Mouse (Mus musculus): ENCODE results near the gene Apool. TPM values are rescaled to one million over a fixed set of nuclear protein-coding genes. Genes with fewer than 3 reads are reported as not detected.

The Apool gene
- 7.9 and 12.6 TPM in 2 replicates for polyA plus RNA-seq (2011; ENCODE audit: insufficient read depth, insufficient read length, low replicate concordance, missing spikeins)

DNA sequence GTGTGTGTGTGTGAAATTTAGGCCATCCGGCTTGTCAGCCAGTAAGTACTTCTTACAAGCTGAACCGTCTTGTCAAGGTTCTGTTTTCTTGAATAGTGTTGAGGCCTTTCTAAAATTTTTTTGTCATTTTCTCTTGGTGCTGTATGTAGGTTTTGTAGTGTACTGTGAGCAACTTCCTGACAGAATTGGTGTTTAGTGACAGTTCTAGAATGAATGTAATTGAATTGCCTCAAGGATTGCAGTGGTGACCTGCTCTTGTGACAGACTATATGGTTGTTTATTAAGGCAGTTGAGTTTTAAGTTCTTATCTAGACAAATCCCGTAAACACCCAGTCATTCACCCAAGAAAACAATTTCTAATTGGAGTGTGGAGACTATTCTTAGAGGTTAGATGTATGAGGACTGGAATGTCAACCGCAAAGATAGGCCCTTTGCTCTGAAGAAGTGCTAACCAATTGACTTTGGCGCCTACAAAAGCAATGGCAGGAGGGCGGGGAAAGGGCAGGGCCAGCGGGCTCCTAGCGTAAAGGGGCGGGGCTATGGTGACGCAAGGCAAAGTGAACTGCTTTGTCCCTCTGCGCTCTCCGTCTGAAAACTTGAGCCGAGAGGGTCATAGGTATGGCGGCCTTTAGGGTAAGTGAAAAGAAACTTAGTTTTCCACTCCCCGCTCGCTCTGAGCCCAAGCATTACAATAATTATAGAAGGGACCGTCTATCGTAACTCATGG is at the start of gene Apool:
Gene Apool, plus strand, starts transcription at position 531 of the 727 bp plus-strand sequence.
- no peak for TF ChIP-seq CTCF (IDR thresholded peaks at IDR 0.05; ENCODE audit: control insufficient read depth, insufficient read depth, low read length)
- no peak for TF ChIP-seq POLR2A (IDR thresholded peaks at IDR 0.05; ENCODE audit: borderline replicate concordance, control insufficient read depth, low read depth, low read length)
- H3K4me1 ChIP-seq (ENCODE audit: control insufficient read depth, insufficient read depth, low read length): no peaks in the 10 kb centered on the region
- H3K4me3 ChIP-seq (replicated peaks; ENCODE audit: control insufficient read depth, low read depth, low read length): peak within 1 kb of the TSS; percentile 82
- 22% methylated on average over 18 of the region's 18 CpGs for WGBS
- H3K27ac ChIP-seq (ENCODE audit: control insufficient read depth, insufficient read depth, low read depth, low read length, poor library complexity): no peak within 1 kb of the TSS

DNA sequence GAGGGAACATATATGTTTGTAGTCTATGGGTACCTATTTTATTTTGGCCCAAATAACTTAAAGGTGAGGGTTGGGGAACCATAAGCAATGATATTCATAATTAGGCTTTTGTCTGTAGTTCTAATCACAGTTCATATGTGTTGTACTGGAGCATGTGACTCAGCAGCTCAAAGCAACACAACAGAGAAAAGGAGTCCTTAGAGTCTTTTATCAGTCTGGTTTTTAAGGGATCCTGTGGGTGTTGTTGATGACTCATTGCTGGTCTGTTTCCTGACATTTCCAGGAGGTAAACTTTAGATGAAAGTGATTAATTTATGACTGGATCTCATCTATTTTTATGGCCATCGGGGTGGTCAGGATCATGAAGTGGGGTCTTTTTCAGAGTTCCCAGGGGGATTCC is 37.6 kb upstream of the Apool start:
- WGBS: 39% methylated on average over 1 of the region's 1 CpGs
- no peaks in the 10 kb centered on the region for H3K4me1 ChIP-seq (ENCODE audit: control insufficient read depth, insufficient read depth, low read length)

DNA sequence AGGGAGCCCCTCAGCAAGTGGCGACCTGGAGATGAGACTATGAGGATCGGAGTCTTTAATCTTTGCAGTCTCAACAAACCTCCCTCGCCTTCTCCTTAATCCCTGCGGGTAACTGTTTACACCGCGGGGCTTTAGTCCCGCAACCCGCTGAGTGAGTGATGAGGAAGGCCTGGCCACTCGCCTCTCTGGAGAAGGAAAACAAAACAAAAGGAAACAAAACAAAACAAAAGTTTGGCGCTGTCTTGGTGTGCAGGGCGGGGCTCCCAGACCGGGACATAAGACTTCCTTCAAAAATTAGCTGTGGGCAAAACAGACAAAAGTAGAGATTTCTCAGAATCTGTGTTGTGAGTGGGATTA is 375 bp downstream of the Apool start:
- H3K27ac ChIP-seq (ENCODE audit: control insufficient read depth, insufficient read depth, low read depth, low read length, poor library complexity): no peak overlapping the region
- 2% methylated on average over 12 of the region's 12 CpGs for WGBS
- peak overlapping the region; percentile 82 for H3K4me3 ChIP-seq (replicated peaks; ENCODE audit: control insufficient read depth, low read depth, low read length)
- no peak for TF ChIP-seq CTCF (IDR thresholded peaks at IDR 0.05; ENCODE audit: control insufficient read depth, insufficient read depth, low read length)
- TF ChIP-seq POLR2A (IDR thresholded peaks at IDR 0.05; ENCODE audit: borderline replicate concordance, control insufficient read depth, low read depth, low read length): no peak
- no peaks in the 10 kb centered on the region for H3K4me1 ChIP-seq (ENCODE audit: control insufficient read depth, insufficient read depth, low read length)

More for the DNA sequence above, 37.6 kb upstream of the Apool start:
- Histone ChIP-seq H3K27ac (ENCODE audit: control insufficient read depth, insufficient read depth, low read depth, low read length, poor library complexity) (no peak overlapping the region), H3K4me3 (replicated peaks; ENCODE audit: control insufficient read depth, low read depth, low read length) (no peak overlapping the region)
- no peak for TF ChIP-seq POLR2A (IDR thresholded peaks at IDR 0.05; ENCODE audit: borderline replicate concordance, control insufficient read depth, low read depth, low read length)
- TF ChIP-seq CTCF (IDR thresholded peaks at IDR 0.05; ENCODE audit: control insufficient read depth, insufficient read depth, low read length): no peak

DNA sequence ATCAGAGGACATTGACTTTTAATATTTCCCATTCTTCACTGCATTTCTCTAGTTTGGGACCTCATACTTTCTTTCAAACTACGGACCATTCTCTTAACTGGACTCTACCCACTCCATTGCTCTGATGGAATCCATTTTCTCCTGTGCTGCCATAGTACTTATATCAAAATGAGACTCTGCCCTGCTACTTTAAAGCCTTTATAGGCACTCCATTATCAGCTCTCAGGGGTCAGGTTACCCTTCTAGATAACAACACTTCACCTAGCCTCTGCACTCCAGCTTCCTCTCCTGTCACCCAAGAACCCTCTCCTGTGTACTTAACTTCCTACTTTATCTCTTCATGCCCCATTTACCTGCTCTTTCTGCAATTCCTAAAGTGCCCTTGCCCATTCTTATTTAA is 960 bp downstream of the Apool start:
- H3K4me3 ChIP-seq (replicated peaks; ENCODE audit: control insufficient read depth, low read depth, low read length): peak overlapping the region; percentile 82
- H3K4me1 ChIP-seq (ENCODE audit: control insufficient read depth, insufficient read depth, low read length): no peaks in the 10 kb centered on the region
- H3K27ac ChIP-seq (ENCODE audit: control insufficient read depth, insufficient read depth, low read depth, low read length, poor library complexity): no peak overlapping the region
- 46% methylated on average over 1 of the region's 1 CpGs for WGBS
- no peak for TF ChIP-seq POLR2A (IDR thresholded peaks at IDR 0.05; ENCODE audit: borderline replicate concordance, control insufficient read depth, low read depth, low read length)
- TF ChIP-seq CTCF (IDR thresholded peaks at IDR 0.05; ENCODE audit: control insufficient read depth, insufficient read depth, low read length): no peak

DNA sequence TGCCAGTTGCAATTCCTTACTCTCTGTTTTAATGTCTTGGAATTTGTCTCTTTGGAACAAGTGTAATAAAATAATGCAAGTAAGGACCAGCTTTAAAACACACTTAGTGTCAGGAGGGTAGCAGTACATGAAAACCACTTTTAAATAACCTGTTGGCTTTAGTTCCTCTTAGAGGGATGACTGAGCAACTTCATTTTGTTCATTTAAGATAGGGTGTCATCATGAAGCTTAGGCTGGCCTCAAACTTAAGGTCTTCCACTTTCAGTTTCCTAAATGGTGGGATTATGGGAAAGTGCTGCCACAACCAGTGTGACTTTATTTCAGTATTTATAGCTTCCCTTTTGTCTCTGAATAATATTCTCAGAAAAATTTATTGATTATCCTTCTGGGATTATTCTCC is 9.1 kb downstream of the Apool start:
- no peak overlapping the region for H3K4me3 ChIP-seq (replicated peaks; ENCODE audit: control insufficient read depth, low read depth, low read length)
- H3K27ac ChIP-seq (ENCODE audit: control insufficient read depth, insufficient read depth, low read depth, low read length, poor library complexity): no peak overlapping the region
- TF ChIP-seq CTCF (IDR thresholded peaks at IDR 0.05; ENCODE audit: control insufficient read depth, insufficient read depth, low read length) (no peak), POLR2A (IDR thresholded peaks at IDR 0.05; ENCODE audit: borderline replicate concordance, control insufficient read depth, low read depth, low read length) (no peak)
- no peaks in the 10 kb centered on the region for H3K4me1 ChIP-seq (ENCODE audit: control insufficient read depth, insufficient read depth, low read length)

DNA sequence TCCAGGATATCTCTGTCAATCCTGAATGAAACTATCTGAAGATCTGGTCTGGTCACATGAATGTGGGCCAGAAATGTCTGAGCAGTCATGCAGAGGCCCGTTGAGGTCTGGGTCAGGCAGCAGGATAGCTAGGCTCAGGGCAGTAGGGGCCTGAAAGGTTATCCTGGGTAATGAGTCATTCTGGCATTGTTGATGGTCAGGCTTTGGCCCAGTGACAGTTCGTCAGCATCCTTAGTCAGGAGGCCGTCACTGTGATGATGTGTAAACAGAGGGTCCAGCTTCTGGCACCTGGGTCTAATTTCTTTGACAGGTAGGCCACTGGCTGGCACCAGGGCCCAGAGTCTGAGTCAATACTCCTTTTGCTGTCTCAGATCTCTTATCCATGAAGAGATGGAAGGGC is 28.4 kb downstream of the Apool start:
- WGBS: 87% methylated on average over 3 of the region's 3 CpGs

DNA sequence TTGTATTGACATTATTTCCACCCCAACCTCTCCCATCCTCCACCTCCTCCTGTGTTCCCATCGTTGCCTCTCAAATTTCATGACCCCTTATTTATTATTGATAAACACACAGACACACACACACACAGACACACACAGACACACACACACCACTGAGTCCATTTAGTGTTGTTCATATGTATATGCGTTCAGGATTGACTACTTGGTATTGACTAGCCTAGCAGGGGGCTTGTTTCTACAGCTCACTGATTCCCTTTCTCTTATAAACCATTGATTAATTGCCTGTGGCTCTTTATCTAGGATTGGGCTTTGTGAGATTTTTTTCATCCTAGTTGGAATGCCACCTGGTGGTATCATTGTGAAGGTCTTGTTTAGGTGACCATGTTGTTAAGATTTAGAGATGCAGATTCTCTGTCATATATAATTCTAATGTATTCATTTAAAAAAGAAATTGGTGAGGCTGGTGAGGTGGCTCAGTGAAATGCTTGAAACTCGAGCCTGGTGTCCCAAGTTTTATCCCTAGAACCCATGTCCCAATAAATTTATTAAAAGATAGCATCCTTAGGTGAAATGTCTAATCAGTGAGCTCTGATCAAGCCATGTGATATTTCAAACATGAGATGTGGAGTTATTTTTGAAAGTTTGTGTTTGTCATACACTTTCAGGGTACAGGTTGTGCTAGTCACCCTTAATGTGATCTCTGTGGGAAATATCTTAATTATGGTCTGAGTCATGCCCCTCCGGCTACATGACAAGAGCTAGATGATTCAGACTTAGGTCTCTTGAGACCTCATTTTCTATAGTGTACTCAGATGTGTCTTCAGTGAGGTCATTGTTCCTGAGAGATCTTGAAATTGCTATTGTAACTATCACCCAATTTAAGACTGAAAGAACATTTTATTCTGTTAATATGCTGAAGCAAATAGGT is 36.6 kb downstream of the Apool start:
- no peaks in the 10 kb centered on the region for H3K4me1 ChIP-seq (ENCODE audit: control insufficient read depth, insufficient read depth, low read length)
- TF ChIP-seq CTCF (IDR thresholded peaks at IDR 0.05; ENCODE audit: control insufficient read depth, insufficient read depth, low read length) (no peak), POLR2A (IDR thresholded peaks at IDR 0.05; ENCODE audit: borderline replicate concordance, control insufficient read depth, low read depth, low read length) (no peak)
- WGBS: 73% methylated on average over 4 of the region's 4 CpGs
- no peak overlapping the region for H3K27ac ChIP-seq (ENCODE audit: control insufficient read depth, insufficient read depth, low read depth, low read length, poor library complexity)
- H3K4me3 ChIP-seq (replicated peaks; ENCODE audit: control insufficient read depth, low read depth, low read length): no peak overlapping the region

More for the DNA sequence above, 28.4 kb downstream of the Apool start:
- Histone ChIP-seq H3K4me3 (replicated peaks; ENCODE audit: control insufficient read depth, low read depth, low read length) (no peak overlapping the region), H3K27ac (ENCODE audit: control insufficient read depth, insufficient read depth, low read depth, low read length, poor library complexity) (no peak overlapping the region), H3K4me1 (ENCODE audit: control insufficient read depth, insufficient read depth, low read length) (no peaks in the 10 kb centered on the region)
- TF ChIP-seq CTCF (IDR thresholded peaks at IDR 0.05; ENCODE audit: control insufficient read depth, insufficient read depth, low read length): no peak
- TF ChIP-seq POLR2A (IDR thresholded peaks at IDR 0.05; ENCODE audit: borderline replicate concordance, control insufficient read depth, low read depth, low read length): no peak

DNA sequence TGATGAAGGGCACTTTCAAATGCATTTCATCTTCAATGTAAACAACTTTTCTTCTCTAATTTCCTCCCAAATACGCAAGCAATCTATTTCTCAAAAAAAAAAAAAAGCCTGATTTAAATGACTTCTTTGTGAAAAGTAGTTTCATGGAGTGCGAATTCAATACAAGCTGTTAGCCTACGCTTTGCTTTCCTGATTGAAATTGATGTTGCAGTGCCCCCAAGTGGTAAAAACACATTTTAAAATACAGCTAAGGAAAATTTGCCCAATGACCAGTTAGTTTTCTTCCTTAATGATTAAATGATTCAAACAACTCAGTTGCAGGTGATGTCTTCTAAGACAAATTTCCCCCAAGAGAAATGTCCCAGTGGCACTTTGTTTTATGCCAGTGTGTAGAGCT is 37.3 kb downstream of the Apool start:
- 49% methylated on average over 3 of the region's 3 CpGs for WGBS
- H3K4me3 ChIP-seq (replicated peaks; ENCODE audit: control insufficient read depth, low read depth, low read length): no peak overlapping the region
- no peaks in the 10 kb centered on the region for H3K4me1 ChIP-seq (ENCODE audit: control insufficient read depth, insufficient read depth, low read length)
- no peak for TF ChIP-seq CTCF (IDR thresholded peaks at IDR 0.05; ENCODE audit: control insufficient read depth, insufficient read depth, low read length)
- no peak for TF ChIP-seq POLR2A (IDR thresholded peaks at IDR 0.05; ENCODE audit: borderline replicate concordance, control insufficient read depth, low read depth, low read length)
- H3K27ac ChIP-seq (ENCODE audit: control insufficient read depth, insufficient read depth, low read depth, low read length, poor library complexity): no peak overlapping the region

All from bone marrow, adult 2 months (tissue).